Mouse (Mus musculus): Measurements from ENCODE around the gene Zfp362. TPM values are rescaled to one million over a fixed set of nuclear protein-coding genes. Genes with fewer than 3 reads are reported as not detected.

Zfp362 gene
- polyA plus RNA-seq, 1 experiment = not detected

DNA sequence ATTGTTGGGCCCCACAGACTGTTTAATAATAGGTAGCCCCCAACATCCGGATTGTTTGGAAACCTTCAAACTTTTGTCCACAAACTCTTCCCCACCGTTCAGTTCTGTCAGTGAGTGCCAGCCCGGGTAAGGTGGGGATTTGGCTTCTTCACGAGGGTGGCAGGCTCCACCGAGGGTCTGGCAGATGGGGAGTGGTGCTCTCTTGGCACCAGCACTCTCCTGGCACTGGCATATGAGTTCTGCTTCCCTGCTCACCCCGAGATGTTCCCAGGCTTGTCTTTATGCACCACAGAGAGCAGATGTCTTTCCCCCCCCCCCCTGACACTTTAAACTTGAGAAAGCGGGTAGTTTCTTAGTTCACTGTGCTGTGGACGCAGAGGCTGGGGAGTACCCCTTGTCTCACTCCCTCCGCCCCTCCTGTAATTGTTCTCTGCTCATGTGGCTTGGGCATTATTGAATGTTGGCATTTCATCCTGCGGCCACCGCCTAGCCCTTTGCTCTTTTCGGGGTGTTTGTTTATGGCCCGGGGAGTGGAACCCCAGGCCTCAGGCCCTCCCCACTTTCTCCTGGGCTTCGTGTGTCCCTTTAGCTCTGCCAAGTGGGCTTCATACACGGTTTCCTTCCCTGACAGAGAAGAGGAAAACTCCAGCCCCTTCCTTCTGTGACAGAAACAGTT lies 76.7 kb downstream of the Zfp362 start:
- H3K27ac ChIP-seq (ENCODE audit: insufficient read depth, low read depth, low read length) = peak overlapping the region; percentile 82; the same call in 1 of the 2 replicates
- peaks cover 25% of the 10 kb centered on the region for H3K4me1 ChIP-seq (ENCODE audit: control insufficient read depth, insufficient read depth, low read length)
- 2% methylated on average over 15 of the region's 15 CpGs for WGBS
- TF ChIP-seq CTCF (IDR thresholded peaks at IDR 0.05; ENCODE audit: insufficient read depth, low read depth, low read length) = no peak
- no peak for TF ChIP-seq POLR2A (IDR thresholded peaks at IDR 0.05; ENCODE audit: insufficient read depth, low read depth, low read length)
- peak overlapping the region; percentile 47 for H3K4me3 ChIP-seq (ENCODE audit: insufficient read depth, low read depth, low read length)

- H3K4me3 ChIP-seq (ENCODE audit: insufficient read depth, low read depth, low read length) = peak overlapping the region; percentile 95
- TF ChIP-seq CTCF (IDR thresholded peaks at IDR 0.05; ENCODE audit: insufficient read depth, low read depth, low read length) (no peak), POLR2A (IDR thresholded peaks at IDR 0.05; ENCODE audit: insufficient read depth, low read depth, low read length) (no peak)
- 1% methylated on average over 5 of the region's 5 CpGs for WGBS
- H3K4me1 ChIP-seq (ENCODE audit: control insufficient read depth, insufficient read depth, low read length) = peaks cover 25% of the 10 kb centered on the region
- peak overlapping the region; percentile 82 for H3K27ac ChIP-seq (ENCODE audit: insufficient read depth, low read depth, low read length)
Measured at GRCm38 (mm10) chr4:128728431-128728851, 77.4 kb downstream of the Zfp362 start.

DNA sequence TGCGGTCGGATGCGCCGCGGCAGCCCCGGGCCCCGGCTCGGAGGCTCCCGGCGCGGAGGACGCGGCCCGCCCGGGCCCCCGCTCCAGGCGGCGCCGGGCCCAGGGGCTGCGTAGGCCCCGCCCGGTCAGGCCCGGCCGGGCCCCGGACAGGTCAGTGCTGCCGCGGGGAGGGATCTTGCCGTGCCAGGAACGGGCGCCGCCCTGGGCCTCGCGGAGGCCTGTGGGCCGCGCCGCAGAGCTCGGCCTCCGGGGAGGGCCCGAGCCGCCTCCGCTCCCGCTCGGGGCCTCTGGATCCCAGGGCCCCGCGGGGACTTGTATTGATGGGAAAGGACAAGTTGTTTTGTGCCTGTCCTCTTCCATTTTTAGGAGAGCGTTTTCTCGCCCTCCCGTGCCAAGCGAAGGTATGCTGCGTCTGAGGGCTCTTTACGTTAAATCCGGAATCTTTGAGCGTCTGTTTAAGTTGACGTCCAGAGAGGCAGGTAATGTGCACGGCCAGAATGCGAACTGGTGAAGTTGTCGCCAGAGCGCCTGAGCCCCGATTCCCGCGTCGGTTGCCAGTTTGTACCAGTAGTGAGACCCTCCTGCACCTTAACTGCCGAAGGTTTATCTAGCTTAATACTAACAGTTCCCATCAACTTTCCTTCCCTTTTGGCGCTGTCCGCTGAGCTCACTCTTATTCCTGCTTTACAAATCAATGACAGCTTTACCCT lies 78.0 kb downstream of the Zfp362 start:
- no peak for TF ChIP-seq POLR2A (IDR thresholded peaks at IDR 0.05; ENCODE audit: insufficient read depth, low read depth, low read length)
- TF ChIP-seq CTCF (IDR thresholded peaks at IDR 0.05; ENCODE audit: insufficient read depth, low read depth, low read length) = no peak
- H3K4me3 ChIP-seq (ENCODE audit: insufficient read depth, low read depth, low read length) = peak overlapping the region; percentile 95
- WGBS = under 1% methylated on average over 65 of the region's 65 CpGs
- H3K4me1 ChIP-seq (ENCODE audit: control insufficient read depth, insufficient read depth, low read length) = peaks cover 27% of the 10 kb centered on the region
- H3K27ac ChIP-seq (ENCODE audit: insufficient read depth, low read depth, low read length) = peak overlapping the region; percentile 82

DNA sequence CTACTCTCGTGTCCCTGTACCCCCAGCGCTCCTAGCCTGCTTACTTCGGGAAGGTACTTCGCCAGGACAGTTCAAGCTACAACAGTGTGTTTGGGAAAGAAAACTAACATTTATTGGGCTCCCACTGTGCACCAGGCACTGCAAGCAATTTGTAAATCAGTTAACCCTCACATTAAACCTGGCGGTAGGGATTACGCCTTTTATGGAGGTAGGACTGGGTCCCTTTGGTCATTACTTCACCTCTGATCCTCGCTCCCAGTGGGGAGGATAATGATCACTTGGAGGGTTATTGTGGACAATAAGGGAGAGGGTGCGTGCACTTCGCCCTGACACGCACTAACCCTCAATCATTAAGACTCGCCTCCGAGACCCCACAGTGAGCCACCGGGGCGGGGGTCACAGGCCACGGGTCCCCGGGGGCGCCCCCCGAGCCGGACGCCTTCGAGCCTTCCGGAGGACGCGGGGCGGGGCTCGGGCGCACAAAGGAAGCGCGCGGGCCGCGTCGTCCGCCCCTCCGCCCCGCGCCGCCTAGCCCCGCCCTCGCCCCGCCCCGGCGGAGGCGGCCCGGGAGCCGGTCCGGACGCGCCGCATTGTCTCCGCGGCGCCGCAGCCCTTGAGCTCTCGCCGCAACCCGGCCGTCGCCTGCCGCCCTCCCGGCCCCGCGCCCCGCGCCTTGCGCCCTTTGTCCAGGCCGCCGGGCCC lies 78.7 kb downstream of the Zfp362 start:
- Histone ChIP-seq H3K4me3 (ENCODE audit: insufficient read depth, low read depth, low read length) (peak overlapping the region; percentile 95), H3K4me1 (ENCODE audit: control insufficient read depth, insufficient read depth, low read length) (peaks cover 27% of the 10 kb centered on the region), H3K27ac (ENCODE audit: insufficient read depth, low read depth, low read length) (peak overlapping the region; percentile 94)
- 5% methylated on average over 67 of the region's 68 CpGs for WGBS
- TF ChIP-seq CTCF (IDR thresholded peaks at IDR 0.05; ENCODE audit: insufficient read depth, low read depth, low read length) (no peak), POLR2A (IDR thresholded peaks at IDR 0.05; ENCODE audit: insufficient read depth, low read depth, low read length) (peak; percentile 87)

DNA sequence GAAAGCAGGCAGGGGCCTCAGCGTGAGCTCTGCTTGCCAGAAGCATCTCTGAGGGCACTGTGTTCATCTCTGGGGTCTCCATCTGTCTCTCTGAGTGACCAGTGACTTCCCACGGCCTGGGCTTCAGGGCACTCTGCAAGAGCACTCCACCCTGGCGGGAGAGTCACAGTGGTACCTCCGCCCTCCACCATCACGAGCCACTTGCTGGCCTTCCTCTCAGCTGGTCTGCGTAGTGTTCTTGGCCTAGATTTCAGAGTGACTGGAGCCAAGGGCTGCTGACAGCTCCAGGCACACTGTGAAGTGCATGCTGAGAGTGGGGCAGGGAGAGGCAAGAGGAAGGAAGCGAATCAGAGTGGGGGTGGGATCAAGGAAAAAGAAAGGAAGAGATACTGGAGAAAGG lies 81.8 kb downstream of the Zfp362 start:
- H3K4me1 ChIP-seq (ENCODE audit: control insufficient read depth, insufficient read depth, low read length) = peaks cover 35% of the 10 kb centered on the region
- H3K27ac ChIP-seq (ENCODE audit: insufficient read depth, low read depth, low read length) = no peak overlapping the region
- no peak overlapping the region for H3K4me3 ChIP-seq (ENCODE audit: insufficient read depth, low read depth, low read length)
- 47% methylated on average over 7 of the region's 7 CpGs for WGBS
- TF ChIP-seq CTCF (IDR thresholded peaks at IDR 0.05; ENCODE audit: insufficient read depth, low read depth, low read length) = no peak

GRCm38 (mm10) chr4:128723431-128723830 lies 82.4 kb downstream of the Zfp362 start:
- Histone ChIP-seq H3K27ac (ENCODE audit: insufficient read depth, low read depth, low read length) (no peak overlapping the region), H3K4me1 (ENCODE audit: control insufficient read depth, insufficient read depth, low read length) (peaks cover 33% of the 10 kb centered on the region), H3K4me3 (ENCODE audit: insufficient read depth, low read depth, low read length) (no peak overlapping the region)
- TF ChIP-seq POLR2A (IDR thresholded peaks at IDR 0.05; ENCODE audit: insufficient read depth, low read depth, low read length) (no peak), CTCF (IDR thresholded peaks at IDR 0.05; ENCODE audit: insufficient read depth, low read depth, low read length) (no peak)
- WGBS = 79% methylated on average over 13 of the region's 13 CpGs

Other genes starting within 250 kb of the Zfp362 start
- gene Zscan20, start 195.9 kb downstream of the Zfp362 start, polyA plus RNA-seq (2012; ENCODE audit: insufficient read depth, insufficient read length, low replicate concordance, missing spikeins) = not detected in 2 replicates
- not detected in 2 replicates for gene Tlr12, start 187.4 kb downstream of the Zfp362 start, polyA plus RNA-seq (2012; ENCODE audit: insufficient read depth, insufficient read length, low replicate concordance, missing spikeins)
- gene Phc2, start 151.3 kb downstream of the Zfp362 start, polyA plus RNA-seq (2012; ENCODE audit: insufficient read depth, insufficient read length, low replicate concordance, missing spikeins) = not detected in 2 replicates
- not detected in 2 replicates for gene A3galt2, start 50.7 kb downstream of the Zfp362 start, polyA plus RNA-seq (2012; ENCODE audit: insufficient read depth, insufficient read length, low replicate concordance, missing spikeins)
- gene Trim62, start 77.5 kb upstream of the Zfp362 start, polyA plus RNA-seq (2012; ENCODE audit: insufficient read depth, insufficient read length, low replicate concordance, missing spikeins) = not detected in 2 replicates
- not detected in 2 replicates for gene Azin2, start 156.4 kb upstream of the Zfp362 start, polyA plus RNA-seq (2012; ENCODE audit: insufficient read depth, insufficient read length, low replicate concordance, missing spikeins)
- gene Ak2, start 185.9 kb upstream of the Zfp362 start, polyA plus RNA-seq (2012; ENCODE audit: insufficient read depth, insufficient read length, low replicate concordance, missing spikeins) = 173 TPM in 1 of 2 replicates, not detected in the other

Measured in olfactory bulb, adult 2 months (tissue).